Mouse (Mus musculus): ENCODE data around the gene Notch1.

GRCm38 (mm10) chr2:26418120-26418519, 98.3 kb downstream of the Notch1 start:
- no peak for TF ChIP-seq POLR2A (IDR thresholded peaks at IDR 0.05; ENCODE audit: low read depth, low read length)
- TF ChIP-seq CTCF (conservative IDR thresholded peaks at IDR 0.05; ENCODE audit: insufficient read depth, insufficient read length, low read depth, low read length) = no peak

Measured in kidney, adult 2 months (tissue).